Mouse (Mus musculus): Measurements from ENCODE around the gene Rgs2.

- TF ChIP-seq CTCF (IDR thresholded peaks at IDR 0.05; ENCODE audit: extremely low read depth, insufficient read depth, low read length), result no peak
- TF ChIP-seq POLR2A (IDR thresholded peaks at IDR 0.05; ENCODE audit: extremely low read depth, insufficient read depth, low read length), result no peak
Observed at GRCm38 (mm10) chr1:144004741-144005140, 780 bp upstream of the Rgs2 start.
